Mouse (Mus musculus) ES-CJ7 (cell line): ENCODE results near the gene Txndc16.

Experiments used
- DNase-seq: peaks from one replicate; pipeline ENCODE4 v3.0.0; 2011; ENCODE audit warnings: low read depth, low spot score

Gene Txndc16

DNA sequence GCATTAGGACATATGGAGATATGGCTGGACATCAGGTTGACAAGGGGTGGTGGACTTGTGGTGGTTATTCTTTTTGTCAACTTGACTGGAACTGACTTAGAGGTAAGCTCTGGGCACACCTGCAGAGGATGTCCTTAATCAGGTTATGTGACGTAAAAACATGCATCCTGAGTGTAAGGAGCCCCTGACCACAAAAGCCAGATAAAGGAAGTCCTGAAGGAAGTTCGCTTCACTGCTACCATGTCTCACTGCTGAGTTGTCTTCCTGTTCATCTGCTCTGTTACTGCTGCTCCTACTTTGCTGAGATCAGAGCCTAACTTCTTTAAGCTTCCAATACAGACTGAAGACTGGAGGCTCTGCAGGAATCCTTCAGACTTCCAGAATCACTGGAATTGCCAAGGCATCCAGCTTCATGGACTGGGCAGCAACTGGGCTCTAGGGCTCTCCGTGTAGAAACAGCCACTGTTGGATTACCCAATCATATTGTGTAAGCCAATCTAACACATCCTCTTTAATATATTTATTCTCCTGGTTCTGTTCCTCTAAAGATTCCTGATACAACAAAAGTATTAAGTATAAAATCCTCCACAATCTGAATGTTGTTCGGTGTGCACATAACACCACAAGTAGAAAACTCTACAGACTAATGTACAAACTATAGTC lies 64.5 kb downstream of the Txndc16 start:
- DNase-seq: no peak

DNA sequence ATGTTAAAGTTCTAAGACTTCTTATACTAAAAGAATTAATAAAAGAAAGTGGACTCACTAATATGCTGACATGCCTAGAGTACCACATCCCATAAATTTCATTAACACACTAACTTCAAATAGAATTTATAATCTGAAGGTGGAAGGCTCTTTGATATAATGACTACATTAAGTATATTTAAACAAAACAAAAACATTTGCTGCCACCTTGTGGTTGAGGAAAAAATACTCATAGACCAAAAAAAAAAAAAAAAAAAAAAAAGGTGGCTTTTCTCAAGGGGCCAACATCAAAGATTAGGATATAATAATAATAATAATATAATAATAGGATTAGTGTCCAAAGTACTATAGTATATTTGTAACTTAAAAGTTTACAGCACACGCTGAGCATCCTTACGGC lies 66.9 kb downstream of the Txndc16 start:
- DNase-seq: no peak

GRCm38 (mm10) chr14:45142511-45142910 lies 77.6 kb downstream of the Txndc16 start:
- peak; percentile 60 for DNase-seq

- no peak for DNase-seq
Measured at GRCm38 (mm10) chr14:45140344-45141080, 79.6 kb downstream of the Txndc16 start.

GRCm38 (mm10) chr14:45135961-45136360 lies 84.2 kb downstream of the Txndc16 start:
- no peak for DNase-seq

- DNase-seq: no peak
Measured at GRCm38 (mm10) chr14:45135560-45135959, 84.6 kb downstream of the Txndc16 start.

DNA sequence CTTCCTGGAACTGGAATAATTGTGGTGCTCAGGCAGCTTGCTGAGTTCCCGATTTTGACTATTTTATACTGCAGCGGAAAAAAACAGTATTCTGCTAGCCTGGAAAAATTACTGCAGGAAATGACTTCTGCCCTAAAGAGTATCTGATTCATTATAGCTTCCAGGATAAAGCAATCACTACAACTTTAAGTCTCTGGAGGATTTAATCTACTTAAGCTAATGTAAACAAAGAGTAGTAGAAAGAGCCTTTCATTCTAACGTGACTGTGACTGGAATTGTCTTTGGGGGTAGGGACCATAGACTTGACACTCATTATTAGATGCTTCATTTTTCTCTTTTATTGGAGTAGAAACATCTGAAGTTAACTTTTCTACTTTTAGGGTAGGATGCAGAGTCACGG lies 101.8 kb downstream of the Txndc16 start:
- no peak for DNase-seq

DNA sequence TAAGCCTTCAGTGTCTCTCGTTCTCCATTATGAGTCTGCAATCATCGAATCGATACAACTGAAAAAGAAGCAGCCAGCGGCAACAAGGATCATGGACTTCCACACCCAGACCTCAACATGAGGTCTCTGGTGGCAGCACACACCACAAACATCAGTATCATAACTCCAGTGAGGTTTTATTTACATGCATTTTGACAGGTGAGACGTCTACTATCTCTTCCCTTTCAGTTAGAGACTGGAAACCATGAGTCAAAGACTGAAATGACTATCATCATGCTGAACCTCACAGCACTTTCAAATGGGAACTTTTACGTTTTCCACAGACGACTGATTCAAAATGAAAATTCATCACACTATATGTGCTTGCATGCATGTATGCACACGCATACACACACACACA lies 117.9 kb downstream of the Txndc16 start:
- DNase-seq: no peak

DNA sequence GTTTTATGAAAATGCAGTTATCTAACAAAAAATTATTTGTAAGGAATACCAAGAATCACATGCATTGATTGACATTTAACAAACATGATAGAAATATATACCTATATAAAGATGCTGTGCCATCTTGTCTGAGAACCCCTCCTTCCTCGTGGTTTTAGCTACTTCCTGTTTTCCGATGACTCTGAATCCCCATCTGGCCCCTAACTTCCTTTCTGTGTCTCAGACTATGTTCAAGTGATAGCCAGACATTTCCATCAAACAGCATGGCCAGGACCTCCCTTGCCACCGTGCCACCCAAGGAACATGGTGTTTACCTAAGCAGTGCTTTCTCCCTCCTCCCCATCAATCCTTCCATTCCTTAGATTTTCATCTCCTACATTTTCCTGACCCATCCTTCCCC lies 127.8 kb downstream of the Txndc16 start:
- DNase-seq: no peak

DNA sequence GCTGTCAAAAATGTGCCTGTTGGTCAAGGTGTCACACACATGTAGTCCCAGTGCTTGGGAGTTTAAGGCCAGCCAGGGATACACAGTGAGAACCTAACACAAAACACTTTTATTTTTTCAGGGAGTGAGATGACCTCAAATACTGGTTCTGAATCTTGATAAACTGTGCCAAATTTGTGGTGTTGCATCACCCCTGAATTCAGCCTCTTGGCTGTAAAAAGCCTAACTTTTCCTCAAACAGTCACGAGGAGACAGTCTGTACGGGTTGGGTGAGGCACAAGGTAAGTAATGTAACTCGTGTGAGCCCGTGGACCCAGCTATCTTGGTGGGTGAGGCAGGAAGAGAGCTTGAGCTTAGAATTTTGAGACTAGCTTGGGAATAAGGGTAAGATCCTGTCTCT lies 130.1 kb downstream of the Txndc16 start:
- DNase-seq: no peak

- no peak for DNase-seq
Measured at GRCm38 (mm10) chr14:45085651-45086425, 134.3 kb downstream of the Txndc16 start.

- DNase-seq: no peak
Measured at GRCm38 (mm10) chr14:45084656-45085280, 135.4 kb downstream of the Txndc16 start.

- no peak for DNase-seq
Measured at GRCm38 (mm10) chr14:45083540-45083939, 136.6 kb downstream of the Txndc16 start.
